Mouse (Mus musculus) embryo, embryonic 10 days (tissue): ENCODE measurements around the gene Gm18596.
"Not testable (repeated sequence)": the region's sequence is repeated elsewhere in the genome, so short reads cannot be mapped to it uniquely, and the experiment has no call there.

Experiments used
- DNase-seq: peaks from one replicate; pipeline ENCODE4 v3.0.0-alpha.2; 2015; ENCODE audit warnings: low spot score

Gm18596 gene

DNA sequence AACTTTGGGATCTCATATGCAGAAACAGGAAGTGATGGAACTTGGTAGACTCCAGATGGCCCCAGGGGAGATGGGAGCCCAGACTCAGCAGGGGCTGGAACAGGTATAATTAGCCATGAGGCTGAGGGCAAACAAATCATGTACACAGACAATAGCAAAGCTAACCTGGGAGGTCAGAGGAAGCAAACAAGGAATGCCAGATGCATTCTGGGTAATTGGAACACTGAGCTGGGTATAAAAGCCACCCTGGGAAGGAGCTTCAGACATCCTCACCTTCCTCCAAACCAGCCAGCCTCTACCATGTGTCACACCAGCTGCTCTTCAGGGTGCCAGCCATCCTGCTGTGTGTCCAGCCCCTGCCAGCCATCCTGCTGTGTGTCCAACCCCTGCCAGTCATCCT lies 31.3 kb downstream of the Gm18596 start, which contains the start of gene Gm10024:
Gene Gm10024 (plus strand): TSS at position 301 of the 400 bp plus-strand sequence.
- DNase-seq: not testable (repeated sequence)

DNA sequence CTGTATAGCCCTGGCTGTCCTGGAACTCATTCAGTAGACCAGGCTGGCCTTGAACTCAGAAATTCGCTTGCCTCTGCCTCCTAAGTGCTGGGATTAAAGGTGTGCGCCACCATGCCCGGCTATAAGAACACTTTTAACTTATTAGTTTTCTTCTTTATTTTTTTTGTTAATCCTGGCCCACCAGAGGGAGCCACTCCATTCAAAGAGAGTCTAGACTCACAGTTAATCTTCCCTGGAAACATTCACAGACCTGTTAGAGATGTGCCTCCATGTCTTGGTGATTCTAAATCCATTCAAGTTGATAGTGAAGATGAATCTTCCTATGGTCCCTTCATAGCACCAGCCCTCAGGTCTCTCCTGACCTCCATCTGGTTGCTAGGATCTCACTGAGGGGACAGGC lies 32.6 kb downstream of the Gm18596 start:
- no peak for DNase-seq

DNA sequence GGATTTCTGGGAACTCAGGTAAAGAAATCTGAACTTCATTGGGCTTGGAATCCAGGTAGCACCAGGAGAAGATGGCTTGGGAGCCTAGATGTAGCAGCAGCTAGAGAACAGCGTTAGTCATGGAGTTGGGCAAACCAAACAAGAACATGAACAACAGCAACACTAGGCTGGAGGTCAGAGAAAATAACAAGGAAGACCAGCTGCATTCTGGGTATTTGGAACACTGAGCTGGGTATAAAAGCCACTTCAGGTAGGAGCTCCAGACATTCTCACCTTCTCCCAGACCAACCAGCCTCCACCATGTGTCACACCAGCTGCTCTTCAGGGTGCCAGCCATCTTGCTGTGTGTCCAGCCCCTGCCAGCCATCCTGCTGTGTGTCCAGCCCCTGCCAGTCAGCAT lies 36.1 kb downstream of the Gm18596 start, which contains the start of gene Gm10272:
Gene Gm10272 (plus strand): TSS at position 301 of the 400 bp plus-strand sequence.
- no peak for DNase-seq

DNA sequence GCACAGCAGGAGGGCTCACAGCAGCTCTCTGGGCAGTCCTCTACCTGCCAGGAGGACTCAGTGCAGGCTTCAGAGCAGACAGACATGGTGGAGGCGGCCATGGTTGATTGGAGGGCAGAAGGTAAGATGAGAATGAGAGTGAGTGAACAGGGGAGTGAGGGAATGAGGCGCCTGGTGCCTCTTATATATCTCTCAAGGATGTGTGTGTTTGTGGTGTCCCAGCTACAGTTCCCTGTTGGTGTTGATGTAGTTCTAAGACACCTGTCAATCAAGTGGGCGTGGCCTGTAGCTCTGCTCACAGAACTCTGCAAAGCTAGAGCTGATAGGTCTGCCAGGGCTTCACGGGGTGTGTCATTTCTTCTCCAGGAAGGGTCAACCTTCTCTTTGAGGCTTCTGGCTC lies 45.3 kb downstream of the Gm18596 start, which contains the start of gene Gm9508:
Gene Gm9508 (minus strand): TSS at position 101 of the 400 bp plus-strand sequence.
- no peak for DNase-seq
